Mouse (Mus musculus) lung, postnatal 0 days (tissue): ENCODE data around the gene Pdgfd. TPM values are rescaled to one million over a fixed set of nuclear protein-coding genes. Genes with fewer than 3 reads are reported as not detected.

ENCODE experiments used
- ATAC-seq: fragments of 200-750 bp; cut with Nextera tagmentation; 2 replicates; pipeline ENCODE4 v1.8.0; 2017; ENCODE audit warnings: moderate library complexity
- DNase-seq: peaks from one replicate; pipeline ENCODE4 v3.0.0-alpha.2; 2016; ENCODE audit warnings: low spot score
- H3K27ac ChIP-seq: fragments of 300-500 bp; sonication (generic); 2 replicates; pipeline ENCODE4 v1.5.1; 2014; ENCODE audit warnings: antibody characterized with exemption, mild to moderate bottlenecking, low read length, mixed read lengths
- H3K27me3 ChIP-seq: fragments of 300-500 bp; sonication (generic); replicated peaks from 2 replicates; pipeline ENCODE4 v1.6.1; 2014; ENCODE audit warnings: low read length, mixed read lengths; ENCODE audit not compliant: insufficient read depth
- H3K36me3 ChIP-seq: fragments of 300-500 bp; sonication (generic); 2 replicates; pipeline ENCODE4 v1.6.1; 2014; ENCODE audit warnings: low read length, mixed read lengths; ENCODE audit not compliant: insufficient read depth
- H3K4me1 ChIP-seq: fragments of 300-500 bp; sonication (generic); 2 replicates; pipeline ENCODE4 v1.6.1; 2014; ENCODE audit warnings: antibody characterized with exemption, low read depth, low read length, mixed read lengths; ENCODE audit not compliant: insufficient read depth
- H3K4me2 ChIP-seq: fragments of 300-500 bp; sonication (generic); replicated peaks from 2 replicates; pipeline ENCODE4 v1.6.1; 2014; ENCODE audit warnings: low read depth, mild to moderate bottlenecking, low read length, moderate library complexity, mixed read lengths
- H3K4me3 ChIP-seq: fragments of 300-500 bp; sonication (generic); 2 replicates; pipeline ENCODE4 v1.5.1; 2014; ENCODE audit warnings: low read depth, low read length
- H3K9ac ChIP-seq: fragments of 300-500 bp; sonication (generic); replicated peaks from 2 replicates; pipeline ENCODE4 v1.6.1; 2014; ENCODE audit warnings: low read depth, mild to moderate bottlenecking
- H3K9me3 ChIP-seq: fragments of 300-500 bp; sonication (generic); 2 replicates; pipeline ENCODE4 v1.6.1; 2016; ENCODE audit warnings: low read length, mixed read lengths
- CTCF ChIP-seq: IDR thresholded peaks from 2 replicates; pipeline ENCODE4 v1.5.1; 2016; ENCODE audit warnings: antibody characterized with exemption, mild to moderate bottlenecking
- EP300 ChIP-seq: IDR thresholded peaks from 2 replicates; pipeline ENCODE4 v1.6.1; 2016; ENCODE audit warnings: antibody characterized with exemption, mild to moderate bottlenecking, control low read depth
- WGBS: fragments of 180-500 bp; shearing (Covaris S2); extraction: QIAGEN DNeasy Blood & Tissue Kit; methylation state at CpG from one replicate; pipeline ENCODE4 v1.1.7; 2014; 5-methylcytosine and 5-hydroxymethylcytosine counted together
- polyA plus RNA-seq: library from polyadenylated mRNA; unstranded; fragments of >200 nt; fragmentation: Nextera tagmentation; extraction: Ambion mirVana; gene quantifications from 2 replicates; pipeline ENCODE4 v1.2.1, GENCODE M21; 2015

Gene Pdgfd
- polyA plus RNA-seq, 1 experiment from 2014 or later = 5.6 TPM

DNA sequence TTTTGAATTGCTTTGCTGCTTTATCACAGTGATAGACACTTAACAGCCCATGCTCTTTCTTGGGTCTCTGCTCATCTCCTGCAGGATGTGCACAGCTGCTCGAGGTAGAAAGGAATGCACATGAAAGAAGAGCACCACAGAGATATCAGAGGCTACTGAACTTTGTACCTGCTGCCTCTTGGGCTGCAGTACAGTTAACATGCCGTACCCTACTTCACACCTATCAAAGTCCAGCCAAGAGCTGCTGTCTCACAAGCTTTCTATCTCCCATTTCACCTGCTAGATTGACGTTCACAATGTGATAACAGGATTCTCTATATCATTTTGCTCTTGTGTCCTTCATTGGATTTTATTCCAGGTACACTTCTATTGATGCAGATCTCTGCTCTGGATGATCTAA, 238.2 kb downstream of the Pdgfd start:
- no peaks in the 10 kb centered on the region for H3K27me3 ChIP-seq
- WGBS = 66% methylated on average over 3 of the region's 3 CpGs
- no peak for ATAC-seq
- H3K9me3 ChIP-seq = no peaks in the 10 kb centered on the region
- H3K4me2 ChIP-seq = no peak overlapping the region
- H3K9ac ChIP-seq = no peak overlapping the region
- no peak for DNase-seq
- H3K27ac ChIP-seq = no peak overlapping the region
- no peaks in the 10 kb centered on the region for H3K36me3 ChIP-seq
- no peaks in the 10 kb centered on the region for H3K4me1 ChIP-seq
- no peak overlapping the region for H3K4me3 ChIP-seq
- TF ChIP-seq CTCF (no peak), EP300 (no peak)

- H3K9ac ChIP-seq = no peak overlapping the region
- no peaks in the 10 kb centered on the region for H3K4me1 ChIP-seq
- H3K36me3 ChIP-seq = no peaks in the 10 kb centered on the region
- H3K4me3 ChIP-seq = no peak overlapping the region
- ATAC-seq (no peak), DNase-seq (no peak)
- no peak overlapping the region for H3K27ac ChIP-seq
- no peak for TF ChIP-seq EP300
- no peak for TF ChIP-seq CTCF
- H3K27me3 ChIP-seq = no peaks in the 10 kb centered on the region
- H3K4me2 ChIP-seq = no peak overlapping the region
- WGBS = 53% methylated on average over 4 of the region's 4 CpGs
- no peaks in the 10 kb centered on the region for H3K9me3 ChIP-seq
Observed at GRCm38 (mm10) chr9:6407972-6408371, 239.6 kb downstream of the Pdgfd start.

GRCm38 (mm10) chr9:6424606-6425005, 256.2 kb downstream of the Pdgfd start:
- TF ChIP-seq CTCF = no peak
- no peak for TF ChIP-seq EP300
- no peak overlapping the region for H3K9ac ChIP-seq
- no peaks in the 10 kb centered on the region for H3K27me3 ChIP-seq
- no peak overlapping the region for H3K4me2 ChIP-seq
- no peak overlapping the region for H3K4me3 ChIP-seq
- no peaks in the 10 kb centered on the region for H3K4me1 ChIP-seq
- DNase-seq (no peak), ATAC-seq (no peak)
- no peak overlapping the region for H3K27ac ChIP-seq
- no peaks in the 10 kb centered on the region for H3K36me3 ChIP-seq
- no peaks in the 10 kb centered on the region for H3K9me3 ChIP-seq

Other genes with a start within 250 kb of the Pdgfd start
- 0.01 and 0.02 TPM in 2 replicates for gene Ddi1, start 101.3 kb downstream of the Pdgfd start, polyA plus RNA-seq